Mouse (Mus musculus) hindbrain, postnatal 0 days (tissue): ENCODE results near the gene Flot2. TPM values are rescaled to one million over a fixed set of nuclear protein-coding genes. Genes with fewer than 3 reads are reported as not detected.
A peak's percentile ranks its signal among the peaks of the same experiment; 100 is the strongest.

ENCODE experiments used
- ATAC-seq: fragments of 200-750 bp; cut with Nextera tagmentation; 2 replicates; pipeline ENCODE4 v1.8.0; 2017; ENCODE audit warnings: mild to moderate bottlenecking, moderate TSS enrichment, moderate library complexity
- DNase-seq: peaks from one replicate; pipeline ENCODE4 v3.0.0-alpha.2; 2015; ENCODE audit warnings: low spot score
- H3K27ac ChIP-seq: fragments of 300-500 bp; sonication (generic); 2 replicates; pipeline ENCODE4 v1.5.1; 2014; ENCODE audit warnings: mild to moderate bottlenecking
- H3K27me3 ChIP-seq: fragments of 300-500 bp; sonication (generic); 2 replicates; pipeline ENCODE4 v1.6.1; 2014; ENCODE audit warnings: low read length, mixed read lengths; ENCODE audit not compliant: insufficient read depth
- H3K36me3 ChIP-seq: fragments of 300-500 bp; sonication (generic); 2 replicates; pipeline ENCODE4 v1.6.1; 2014; ENCODE audit warnings: low read length, mixed read lengths; ENCODE audit not compliant: insufficient read depth
- H3K4me1 ChIP-seq: fragments of 300-500 bp; sonication (generic); 2 replicates; pipeline ENCODE4 v1.6.1; 2014; ENCODE audit warnings: antibody characterized with exemption, low read length, mixed read lengths; ENCODE audit not compliant: insufficient read depth
- H3K4me2 ChIP-seq: fragments of 300-500 bp; sonication (generic); 2 replicates; pipeline ENCODE4 v1.6.1; 2014; ENCODE audit warnings: low read depth, mild to moderate bottlenecking, low read length, moderate library complexity, mixed read lengths
- H3K4me3 ChIP-seq: fragments of 300-500 bp; sonication (generic); 2 replicates; pipeline ENCODE4 v1.5.1; 2014; ENCODE audit warnings: low read length
- H3K9ac ChIP-seq: fragments of 300-500 bp; sonication (generic); replicated peaks from 2 replicates; pipeline ENCODE4 v1.6.1; 2014; ENCODE audit warnings: mild to moderate bottlenecking, low read length, moderate library complexity, mixed read lengths
- H3K9me3 ChIP-seq: fragments of 300-500 bp; sonication (generic); 2 replicates; pipeline ENCODE4 v1.6.1; 2016; ENCODE audit warnings: low read length, mixed read lengths
- CTCF ChIP-seq: IDR thresholded peaks from 2 replicates; pipeline ENCODE4 v1.5.1; 2016; ENCODE audit warnings: antibody characterized with exemption, control low read depth, low read depth
- WGBS: fragments of 180-500 bp; shearing (Covaris S2); extraction: QIAGEN DNeasy Blood & Tissue Kit; methylation state at CpG from one replicate; pipeline ENCODE4 v1.1.7; 2014; 5-methylcytosine and 5-hydroxymethylcytosine counted together
- polyA plus RNA-seq: library from polyadenylated mRNA; unstranded; fragments of >200 nt; fragmentation: Nextera tagmentation; extraction: Ambion mirVana; gene quantifications from 2 replicates; pipeline ENCODE4 v1.2.1, GENCODE M21; 2015
- total RNA-seq: library from RNA; depleted of rRNA; stranded (reverse); fragments of >200 nt; gene quantifications from 2 replicates; pipeline ENCODE4 v1.2.3, GENCODE M21; 2014

Gene Flot2
- total and polyA plus RNA-seq, 2 experiments from 2014 or later: 108 to 123 TPM

GRCm38 (mm10) chr11:78029240-78029639 is 8.5 kb upstream of the Flot2 start:
- TF ChIP-seq CTCF: no peak
- WGBS: 88% methylated on average over 8 of the region's 8 CpGs
- H3K4me2 ChIP-seq: no peak overlapping the region
- no peak overlapping the region for H3K9ac ChIP-seq
- no peaks in the 10 kb centered on the region for H3K9me3 ChIP-seq
- peaks cover 48% of the 10 kb centered on the region for H3K36me3 ChIP-seq
- H3K27me3 ChIP-seq: no peaks in the 10 kb centered on the region
- DNase-seq (no peak), ATAC-seq (no peak)
- H3K4me1 ChIP-seq: 0 out of 2 replicates have a peak, but pooled peaks cover 6% of the 10 kb centered on the region
- H3K27ac ChIP-seq: no peak overlapping the region
- no peak overlapping the region for H3K4me3 ChIP-seq

- Histone ChIP-seq H3K27ac (no peak overlapping the region), H3K36me3 (peaks cover 42% of the 10 kb centered on the region)
- TF ChIP-seq CTCF: no peak
Measured at GRCm38 (mm10) chr11:78030600-78030999, 7.1 kb upstream of the Flot2 start.

GRCm38 (mm10) chr11:78031389-78031788 is 6.3 kb upstream of the Flot2 start:
- Histone ChIP-seq H3K27ac (peak overlapping the region; percentile 94; the same call in 1 of the 2 replicates), H3K4me1 (0 out of 2 replicates have a peak, but pooled peaks cover 6% of the 10 kb centered on the region), H3K4me2 (peak overlapping the region; percentile 77), H3K27me3 (no peaks in the 10 kb centered on the region), H3K4me3 (peak overlapping the region; percentile 77), H3K36me3 (peaks cover 38% of the 10 kb centered on the region), H3K9ac (peak overlapping the region; percentile 81; the same call in 1 of the 2 replicates), H3K9me3 (no peaks in the 10 kb centered on the region)
- DNase-seq (no peak), ATAC-seq (no peak; the same call in 1 of the 2 replicates)
- no peak for TF ChIP-seq CTCF
- 37% methylated on average over 6 of the region's 6 CpGs for WGBS

More at GRCm38 (mm10) chr11:78030600-78030999, 7.1 kb upstream of the Flot2 start:
- Histone ChIP-seq H3K4me2 (no peak overlapping the region), H3K4me3 (no peak overlapping the region), H3K9me3 (no peaks in the 10 kb centered on the region), H3K9ac (no peak overlapping the region), H3K4me1 (0 out of 2 replicates have a peak, but pooled peaks cover 6% of the 10 kb centered on the region), H3K27me3 (no peaks in the 10 kb centered on the region)
- no peak for ATAC-seq
- WGBS: 76% methylated on average over 2 of the region's 2 CpGs
- DNase-seq: no peak

GRCm38 (mm10) chr11:78031947-78032808 is 5.6 kb upstream of the Flot2 start, which contains the start of gene Dhrs13:
TSS of gene Dhrs13 (plus strand) at chr11:78032280.
- ATAC-seq (peak; percentile 89), DNase-seq (peak; percentile 96)
- Histone ChIP-seq H3K4me2 (peak within 1 kb of the TSS; percentile 77), H3K9me3 (no peaks in the 10 kb centered on the region), H3K4me1 (0 out of 2 replicates have a peak, but pooled peaks cover 6% of the 10 kb centered on the region), H3K4me3 (peak within 1 kb of the TSS; percentile 77), H3K9ac (peak within 1 kb of the TSS; percentile 81), H3K27ac (peak within 1 kb of the TSS; percentile 94), H3K27me3 (no peaks in the 10 kb centered on the region), H3K36me3 (peaks cover 32% of the 10 kb centered on the region)
- peak; percentile 79 for TF ChIP-seq CTCF
- WGBS: under 1% methylated on average over 96 of the region's 96 CpGs

GRCm38 (mm10) chr11:78032809-78033195 is 4.9 kb upstream of the Flot2 start:
- peak overlapping the region; percentile 77 for H3K4me2 ChIP-seq
- no peak for TF ChIP-seq CTCF
- H3K9ac ChIP-seq: peak overlapping the region; percentile 81
- H3K4me3 ChIP-seq: peak overlapping the region; percentile 77
- H3K9me3 ChIP-seq: no peaks in the 10 kb centered on the region
- no peak for DNase-seq
- 0 out of 2 replicates have a peak, but pooled peaks cover 6% of the 10 kb centered on the region for H3K4me1 ChIP-seq
- no peak for ATAC-seq
- 4% methylated on average over 5 of the region's 5 CpGs for WGBS
- peaks cover 25% of the 10 kb centered on the region for H3K36me3 ChIP-seq
- peak overlapping the region; percentile 94 for H3K27ac ChIP-seq
- no peaks in the 10 kb centered on the region for H3K27me3 ChIP-seq

- Histone ChIP-seq H3K9me3 (no peaks in the 10 kb centered on the region), H3K27me3 (no peaks in the 10 kb centered on the region), H3K36me3 (peaks cover 13% of the 10 kb centered on the region), H3K4me2 (no peak overlapping the region), H3K27ac (no peak overlapping the region), H3K9ac (no peak overlapping the region), H3K4me1 (0 out of 2 replicates have a peak, but pooled peaks cover 9% of the 10 kb centered on the region), H3K4me3 (no peak overlapping the region)
- DNase-seq (no peak), ATAC-seq (no peak)
- WGBS: 92% methylated on average over 23 of the region's 23 CpGs
- TF ChIP-seq CTCF: no peak
Measured at GRCm38 (mm10) chr11:78033931-78034617, 3.7 kb upstream of the Flot2 start.
